Mouse (Mus musculus) embryonic facial prominence, embryonic 11.5 days (tissue): Measurements from ENCODE around the gene Sned1. TPM values are rescaled to one million over a fixed set of nuclear protein-coding genes. Genes with fewer than 3 reads are reported as not detected.
"Not testable (repeated sequence)": the region's sequence is repeated elsewhere in the genome, so short reads cannot be mapped to it uniquely, and the experiment has no call there.

ENCODE experiments used
- ATAC-seq: fragments of 200-750 bp; cut with Nextera tagmentation; replicated peaks from 2 replicates; pipeline ENCODE4 v1.8.0; 2017; ENCODE audit warnings: low read depth; ENCODE audit not compliant: insufficient number of reproducible peaks, low FRiP score, low TSS enrichment
- DNase-seq: peaks from one replicate; pipeline ENCODE4 v3.0.0-alpha.2; 2015; ENCODE audit warnings: low spot score
- H3K27ac ChIP-seq: fragments of 300-500 bp; sonication (generic); replicated peaks from 2 replicates; pipeline ENCODE4 v1.5.1; 2014; ENCODE audit warnings: mild to moderate bottlenecking, low read depth, low read length, control low read depth
- H3K27me3 ChIP-seq: fragments of 300-500 bp; sonication (generic); 2 replicates; pipeline ENCODE4 v1.6.1; 2014; ENCODE audit warnings: mild to moderate bottlenecking, low read length, moderate library complexity, mixed read lengths; ENCODE audit not compliant: control insufficient read depth, insufficient read depth
- H3K36me3 ChIP-seq: fragments of 300-500 bp; sonication (generic); replicated peaks from 2 replicates; pipeline ENCODE4 v1.6.1; 2014; ENCODE audit warnings: low read depth, mild to moderate bottlenecking, low read length, moderate library complexity, mixed read lengths; ENCODE audit not compliant: control insufficient read depth, insufficient read depth
- H3K4me1 ChIP-seq: fragments of 300-500 bp; sonication (generic); 2 replicates; pipeline ENCODE4 v1.6.1; 2014; ENCODE audit warnings: low read length, mixed read lengths; ENCODE audit not compliant: control insufficient read depth, insufficient read depth
- H3K4me2 ChIP-seq: fragments of 300-500 bp; sonication (generic); 2 replicates; pipeline ENCODE4 v1.6.1; 2014; ENCODE audit warnings: low read depth, mild to moderate bottlenecking, control low read depth, low read length, moderate library complexity
- H3K4me3 ChIP-seq: fragments of 300-500 bp; sonication (generic); 2 replicates; pipeline ENCODE4 v1.5.1; 2014; ENCODE audit warnings: low read depth, low read length, control low read depth
- H3K9ac ChIP-seq: fragments of 300-500 bp; sonication (generic); replicated peaks from 2 replicates; pipeline ENCODE4 v1.6.1; 2014; ENCODE audit warnings: mild to moderate bottlenecking, control low read depth, low read length
- H3K9me3 ChIP-seq: fragments of 300-500 bp; sonication (generic); replicated peaks from 2 replicates; pipeline ENCODE4 v1.6.1; 2016; ENCODE audit warnings: mild to moderate bottlenecking, low read length, inconsistent platforms, mixed read lengths; ENCODE audit not compliant: control insufficient read depth
- WGBS: fragments of 180-500 bp; shearing (Covaris S2); extraction: QIAGEN DNeasy Blood & Tissue Kit; methylation state at CpG from one replicate; pipeline ENCODE4 v1.1.7; 2014; 5-methylcytosine and 5-hydroxymethylcytosine counted together
- polyA plus RNA-seq: library from polyadenylated mRNA; unstranded; fragments of >200 nt; fragmentation: Nextera tagmentation; extraction: Ambion mirVana; gene quantifications from 2 replicates; pipeline ENCODE4 v1.2.1, GENCODE M21; 2014

Sned1 gene
- polyA plus RNA-seq, 1 experiment from 2014 or later, result 5.6 TPM

DNA sequence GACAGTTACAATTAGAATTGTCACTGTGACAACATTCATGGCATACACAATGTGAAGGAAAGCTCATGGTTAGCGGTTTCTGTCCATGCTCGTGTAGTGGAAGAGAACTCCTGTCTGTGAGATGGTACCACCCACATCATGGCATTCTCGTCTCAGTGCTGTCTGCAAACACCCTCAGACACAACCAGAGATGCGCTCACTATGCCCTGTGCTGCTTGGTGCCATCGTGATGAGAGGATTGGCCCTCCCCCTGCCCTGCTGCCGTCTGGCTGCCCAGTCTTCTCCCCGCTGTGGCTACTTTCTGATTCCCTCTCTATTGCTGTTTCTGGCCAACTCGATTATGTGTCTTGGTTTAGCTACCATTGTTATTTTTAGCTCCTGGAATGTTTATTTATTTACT is 56.4 kb downstream of the Sned1 start:
- Histone ChIP-seq H3K27me3 (no peaks in the 10 kb centered on the region), H3K27ac (no peak overlapping the region), H3K4me1 (no peaks in the 10 kb centered on the region), H3K36me3 (no peaks in the 10 kb centered on the region), H3K4me2 (no peak overlapping the region), H3K9ac (no peak overlapping the region), H3K9me3 (no peaks in the 10 kb centered on the region), H3K4me3 (no peak overlapping the region)
- ATAC-seq (no peak), DNase-seq (no peak)
- WGBS, result 75% methylated on average over 8 of the region's 8 CpGs

DNA sequence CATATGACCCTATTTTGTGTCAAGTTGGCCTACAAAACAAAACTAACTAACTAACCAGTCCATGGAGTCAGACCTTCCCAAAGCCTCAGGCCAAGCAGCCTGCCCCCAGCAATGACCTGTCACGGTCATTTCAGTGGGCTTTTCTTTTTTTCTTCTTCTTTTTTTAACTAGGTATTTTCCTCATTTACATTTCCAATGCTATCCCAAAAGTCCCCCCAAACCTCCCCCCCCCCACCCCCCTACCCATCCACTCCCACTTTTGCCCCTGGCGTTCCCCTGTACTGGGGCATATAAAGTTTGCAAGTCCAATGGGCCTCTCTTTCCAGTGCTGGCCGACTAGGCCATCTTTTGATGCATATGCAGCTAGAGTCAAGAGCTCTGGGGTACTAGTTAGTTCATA is 58.9 kb downstream of the Sned1 start:
- not testable (repeated sequence) for DNase-seq, H3K36me3 ChIP-seq, H3K9me3 ChIP-seq, H3K4me2 ChIP-seq, H3K27ac ChIP-seq, ATAC-seq, H3K9ac ChIP-seq, H3K4me1 ChIP-seq, H3K4me3 ChIP-seq, H3K27me3 ChIP-seq
- 78% methylated on average over 3 of the region's 3 CpGs for WGBS

DNA sequence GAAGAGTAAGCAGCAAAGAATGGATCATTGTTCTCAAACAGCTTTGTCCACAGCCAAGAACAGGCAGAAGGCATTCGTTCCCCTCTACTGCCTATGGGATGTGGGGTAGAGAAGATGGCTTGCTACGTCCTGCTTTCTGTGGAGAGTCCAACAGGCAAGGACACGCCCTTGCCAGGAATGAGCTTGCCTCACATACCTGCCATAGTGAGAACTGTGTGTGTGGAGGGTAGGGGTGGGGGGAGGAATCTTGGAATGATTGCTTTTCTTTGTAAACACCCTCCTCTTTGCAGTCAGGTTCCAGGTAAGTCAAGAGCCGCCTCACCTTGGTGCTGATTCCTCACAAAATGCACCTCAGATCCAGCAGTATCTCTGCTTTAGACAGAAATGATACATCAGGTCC is 64.2 kb downstream of the Sned1 start:
- Histone ChIP-seq H3K4me2 (no peak overlapping the region), H3K4me3 (no peak overlapping the region), H3K36me3 (peaks cover 6% of the 10 kb centered on the region), H3K27ac (no peak overlapping the region), H3K9me3 (no peaks in the 10 kb centered on the region), H3K9ac (no peak overlapping the region), H3K4me1 (no peaks in the 10 kb centered on the region), H3K27me3 (no peaks in the 10 kb centered on the region)
- no peak for DNase-seq
- 84% methylated on average over 4 of the region's 4 CpGs for WGBS
- ATAC-seq, result no peak

DNA sequence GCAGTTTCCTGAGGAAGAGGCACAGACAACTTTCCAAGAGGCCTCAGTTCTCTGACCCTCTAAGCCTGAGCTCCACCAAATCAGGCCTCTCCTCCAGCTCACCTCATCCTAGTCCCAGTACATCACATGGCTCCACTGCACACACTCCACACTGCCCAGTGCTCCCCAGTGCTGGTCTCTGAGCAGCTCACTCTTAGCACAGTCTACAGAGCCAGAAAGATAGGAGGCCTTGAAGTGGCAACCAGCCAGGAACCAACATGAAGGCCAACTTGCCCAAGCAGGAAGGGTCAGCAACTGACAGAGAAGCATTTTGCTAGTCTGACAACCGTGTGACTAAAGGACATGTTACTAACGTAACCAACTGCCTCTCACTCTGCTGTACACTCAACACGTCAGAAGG is 64.9 kb downstream of the Sned1 start:
- Histone ChIP-seq H3K4me3 (no peak overlapping the region), H3K4me1 (no peaks in the 10 kb centered on the region), H3K27ac (no peak overlapping the region), H3K9ac (no peak overlapping the region), H3K9me3 (no peaks in the 10 kb centered on the region), H3K27me3 (no peaks in the 10 kb centered on the region), H3K36me3 (peaks cover 6% of the 10 kb centered on the region), H3K4me2 (no peak overlapping the region)
- no peak; the same call in 1 of the 2 replicates for ATAC-seq
- DNase-seq, result no peak
- 95% methylated on average over 3 of the region's 3 CpGs for WGBS

DNA sequence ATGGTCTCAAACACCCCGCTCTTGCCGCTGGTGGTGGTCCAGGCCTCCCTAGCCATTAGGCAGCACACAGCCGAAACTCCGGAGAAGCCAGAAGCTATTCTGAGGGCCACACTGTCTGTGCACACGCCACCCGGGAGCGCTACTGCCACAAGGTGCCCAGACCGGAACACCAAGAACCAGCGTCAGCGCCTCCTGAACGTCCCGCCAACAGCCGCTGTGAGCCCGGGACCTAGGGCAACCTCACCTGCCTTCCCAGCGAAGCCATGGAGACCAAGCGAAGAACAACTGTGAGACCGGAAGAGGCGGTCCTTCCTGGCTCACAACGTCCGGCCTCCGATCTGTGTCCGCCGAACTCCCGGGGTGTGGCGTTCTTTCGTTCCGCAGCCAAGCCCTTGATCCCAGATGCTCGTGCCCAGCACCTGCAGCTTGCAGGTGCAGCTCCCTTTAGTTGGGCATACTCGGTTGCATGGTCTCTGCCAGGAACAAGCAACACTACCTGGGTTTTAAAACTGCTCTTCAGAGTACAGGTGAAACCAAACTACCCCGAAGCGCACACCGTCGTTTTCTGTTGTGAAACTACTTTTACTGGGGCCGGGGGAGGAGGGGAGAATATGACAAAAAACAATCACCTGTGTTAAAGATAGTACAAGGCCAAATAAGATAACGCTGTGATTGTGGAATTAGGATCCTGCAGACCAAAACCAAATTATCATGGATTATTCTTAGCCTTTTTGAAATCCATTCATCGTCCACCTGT is 70.1 kb downstream of the Sned1 start, which contains the start of gene Mterf4:
Gene Mterf4, minus strand, starts transcription at position 335 of the 757 bp plus-strand sequence.
- WGBS, result 8% methylated on average over 36 of the region's 36 CpGs
- Histone ChIP-seq H3K9me3 (no peaks in the 10 kb centered on the region), H3K27me3 (no peaks in the 10 kb centered on the region), H3K4me1 (no peaks in the 10 kb centered on the region), H3K4me2 (peak within 1 kb of the TSS; percentile 75), H3K27ac (0 out of 2 replicates have a peak within 1 kb of the TSS, but pooled peaks have one; percentile 20), H3K4me3 (peak within 1 kb of the TSS; percentile 85), H3K9ac (peak within 1 kb of the TSS; percentile 85), H3K36me3 (peaks cover 6% of the 10 kb centered on the region)
- DNase-seq, result peak; percentile 89
- ATAC-seq, result peak; percentile 88

DNA sequence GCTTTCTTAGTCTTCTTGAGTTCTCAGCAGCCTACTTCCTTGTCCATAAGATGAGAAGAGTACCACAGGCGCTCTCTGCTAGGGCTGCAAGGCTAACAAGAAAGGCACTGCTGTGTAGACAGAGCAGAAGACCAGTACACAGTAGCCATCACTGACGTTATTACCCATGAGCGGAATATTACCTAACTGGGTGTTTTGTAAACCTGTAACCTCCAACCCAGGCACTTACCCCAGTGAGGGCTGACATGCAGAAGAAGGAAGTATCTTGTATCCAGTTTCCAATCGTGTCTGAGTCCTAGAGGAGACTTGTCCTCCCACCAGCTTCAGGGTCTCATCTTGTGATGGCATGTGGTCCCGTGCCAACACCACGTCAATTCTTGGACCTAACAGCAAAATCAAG is 88.3 kb downstream of the Sned1 start:
- ATAC-seq (no peak), DNase-seq (no peak)
- Histone ChIP-seq H3K4me2 (no peak overlapping the region), H3K9me3 (no peaks in the 10 kb centered on the region), H3K9ac (no peak overlapping the region), H3K27me3 (no peaks in the 10 kb centered on the region), H3K36me3 (peaks cover 7% of the 10 kb centered on the region), H3K27ac (no peak overlapping the region), H3K4me3 (no peak overlapping the region), H3K4me1 (no peaks in the 10 kb centered on the region)
- 87% methylated on average over 6 of the region's 6 CpGs for WGBS

DNA sequence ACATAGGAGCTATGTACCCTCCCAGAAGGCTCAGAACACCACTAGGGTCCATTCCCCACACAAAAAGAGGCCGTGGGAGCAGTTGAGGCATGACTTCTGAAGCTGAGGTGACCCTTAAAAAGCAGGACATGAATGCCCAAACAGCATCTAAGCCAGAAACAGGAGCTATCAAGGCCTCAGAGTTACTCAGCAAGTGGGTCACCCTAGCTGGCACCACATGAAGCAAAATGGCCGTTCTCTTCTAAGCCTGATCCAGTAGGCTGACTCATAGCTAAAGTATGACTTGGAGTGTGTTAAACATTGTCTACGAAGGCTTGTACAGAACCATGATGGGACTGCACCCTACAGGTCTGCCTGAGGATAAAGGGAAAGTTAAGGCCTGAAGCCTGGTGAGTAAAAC is 90.8 kb downstream of the Sned1 start:
- no peak overlapping the region for H3K4me3 ChIP-seq
- no peak overlapping the region for H3K9ac ChIP-seq
- no peaks in the 10 kb centered on the region for H3K4me1 ChIP-seq
- DNase-seq, result no peak
- H3K27me3 ChIP-seq, result no peaks in the 10 kb centered on the region
- H3K4me2 ChIP-seq, result no peak overlapping the region
- H3K27ac ChIP-seq, result no peak overlapping the region
- WGBS, result 91% methylated on average over 3 of the region's 3 CpGs
- H3K9me3 ChIP-seq, result no peaks in the 10 kb centered on the region
- ATAC-seq, result no peak
- peaks cover 3% of the 10 kb centered on the region for H3K36me3 ChIP-seq

DNA sequence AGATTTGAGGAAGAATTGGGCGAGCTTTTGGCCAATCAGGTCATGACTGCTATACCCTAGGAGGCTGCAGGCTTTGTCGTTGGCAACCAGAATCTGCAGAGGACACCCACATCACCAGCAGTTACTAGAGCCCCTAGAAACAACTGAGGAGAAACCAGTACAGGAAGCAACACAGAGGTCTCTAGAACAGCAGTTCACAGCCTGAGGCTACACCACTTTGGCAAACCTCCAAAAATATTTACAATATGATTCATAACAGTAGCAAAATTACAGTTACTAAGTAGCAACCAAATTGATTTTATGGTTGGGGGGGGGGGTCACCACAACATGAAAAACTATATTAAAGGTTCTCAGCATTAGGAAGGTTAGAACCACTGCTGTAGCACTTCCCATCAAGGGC is 99.0 kb downstream of the Sned1 start:
- Histone ChIP-seq H3K4me3 (no peak overlapping the region), H3K9me3 (no peaks in the 10 kb centered on the region), H3K9ac (no peak overlapping the region), H3K36me3 (no peaks in the 10 kb centered on the region), H3K27me3 (no peaks in the 10 kb centered on the region), H3K4me1 (no peaks in the 10 kb centered on the region), H3K4me2 (no peak overlapping the region), H3K27ac (no peak overlapping the region)
- no peak for ATAC-seq
- 76% methylated on average over 2 of the region's 2 CpGs for WGBS
- no peak for DNase-seq
